Mouse (Mus musculus) adipocyte (in vitro differentiated cells): ENCODE data around the gene Zmynd10.
A peak's percentile ranks its signal among the peaks of the same experiment; 100 is the strongest.

Source experiments
- DNase-seq: peaks from one replicate; pipeline ENCODE4 v3.0.0-alpha.2; 2016; ENCODE audit warnings: low spot score

Gene Zmynd10

DNA sequence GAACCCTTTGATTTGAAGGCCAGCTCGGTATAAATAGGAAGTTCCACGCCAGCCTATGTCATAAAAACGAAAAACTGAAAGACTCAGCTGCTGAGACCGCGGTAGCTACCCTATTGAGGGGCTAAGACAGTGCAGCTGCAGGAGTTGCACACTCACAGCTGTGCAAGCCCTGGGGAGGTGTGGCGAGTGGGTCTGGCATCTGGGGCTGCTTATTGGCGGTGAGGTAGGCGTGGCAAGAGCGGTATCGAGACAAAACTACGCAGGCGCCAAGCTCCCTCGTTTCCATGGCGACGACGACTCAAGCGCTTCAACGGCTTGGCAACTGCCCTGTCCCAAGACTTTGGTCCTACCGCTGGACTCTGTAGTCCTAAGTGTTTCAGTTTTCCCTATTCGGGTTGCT is at the start of gene Zmynd10:
TSS of gene Zmynd10 (plus strand) at position 273 of the 400 bp plus-strand sequence.
- peak; percentile 82 for DNase-seq

DNA sequence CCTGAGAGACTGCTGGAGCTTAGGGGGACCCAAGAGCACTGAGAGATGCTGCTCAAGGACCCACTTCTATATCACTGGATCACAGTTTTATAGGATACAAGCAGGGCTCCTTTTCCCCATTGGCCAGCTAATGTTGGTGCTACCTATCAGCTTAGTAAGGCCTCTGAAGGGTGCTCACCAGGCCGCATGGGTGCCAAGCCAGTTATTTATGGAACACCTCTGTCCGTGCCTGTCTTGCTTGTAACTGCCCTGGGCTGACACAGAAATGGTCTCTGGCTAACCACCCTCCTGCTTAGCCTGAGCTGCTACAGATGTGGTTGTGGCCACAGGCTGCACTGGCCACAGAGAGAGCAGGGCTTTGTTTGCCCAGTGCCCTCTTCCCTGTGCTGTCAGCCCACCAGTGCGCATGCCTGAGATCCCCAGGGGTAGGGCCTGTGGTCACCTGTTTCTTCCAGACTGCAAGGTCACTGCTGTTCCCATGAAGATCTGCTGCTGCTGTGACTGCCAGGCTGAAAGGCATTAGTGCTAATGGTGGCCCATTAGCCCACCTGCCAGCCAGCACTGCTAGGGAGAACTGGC is 46.3 kb upstream of the Zmynd10 start:
- no peak for DNase-seq

DNA sequence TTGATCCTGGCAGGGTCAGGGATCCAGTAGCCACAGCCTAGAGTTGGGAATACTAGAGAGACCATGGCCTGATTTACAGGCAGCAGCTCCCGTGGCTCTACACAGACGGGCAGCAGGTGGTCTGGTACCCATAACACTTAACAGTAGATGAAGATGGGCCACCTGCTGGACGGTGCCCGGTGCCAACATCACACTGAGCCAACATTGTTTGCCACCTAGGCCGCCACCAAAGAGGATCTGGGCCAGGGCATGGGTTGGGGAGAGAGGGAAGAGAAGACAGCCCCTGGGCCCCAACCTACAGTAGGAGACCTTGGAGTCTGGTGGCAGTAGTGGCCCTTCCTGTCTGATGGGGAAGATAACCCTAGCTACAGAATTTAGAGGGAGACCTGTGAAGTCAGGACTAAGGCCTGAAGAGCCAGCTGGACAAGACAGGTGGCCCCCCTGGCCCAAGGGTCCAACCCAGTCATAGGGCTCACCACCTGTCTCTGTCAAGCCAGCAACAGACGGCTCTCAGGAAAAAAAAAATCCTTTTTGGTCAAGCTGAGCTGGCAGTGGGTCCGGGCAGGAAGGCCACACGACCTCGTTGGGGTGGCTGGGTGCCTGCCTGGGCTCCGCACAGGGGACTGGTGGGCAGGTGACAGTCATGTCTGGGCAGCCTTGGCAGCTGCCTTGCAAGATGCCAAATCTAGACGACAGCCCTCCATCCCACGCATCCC is 44.8 kb upstream of the Zmynd10 start:
- DNase-seq = no peak

DNA sequence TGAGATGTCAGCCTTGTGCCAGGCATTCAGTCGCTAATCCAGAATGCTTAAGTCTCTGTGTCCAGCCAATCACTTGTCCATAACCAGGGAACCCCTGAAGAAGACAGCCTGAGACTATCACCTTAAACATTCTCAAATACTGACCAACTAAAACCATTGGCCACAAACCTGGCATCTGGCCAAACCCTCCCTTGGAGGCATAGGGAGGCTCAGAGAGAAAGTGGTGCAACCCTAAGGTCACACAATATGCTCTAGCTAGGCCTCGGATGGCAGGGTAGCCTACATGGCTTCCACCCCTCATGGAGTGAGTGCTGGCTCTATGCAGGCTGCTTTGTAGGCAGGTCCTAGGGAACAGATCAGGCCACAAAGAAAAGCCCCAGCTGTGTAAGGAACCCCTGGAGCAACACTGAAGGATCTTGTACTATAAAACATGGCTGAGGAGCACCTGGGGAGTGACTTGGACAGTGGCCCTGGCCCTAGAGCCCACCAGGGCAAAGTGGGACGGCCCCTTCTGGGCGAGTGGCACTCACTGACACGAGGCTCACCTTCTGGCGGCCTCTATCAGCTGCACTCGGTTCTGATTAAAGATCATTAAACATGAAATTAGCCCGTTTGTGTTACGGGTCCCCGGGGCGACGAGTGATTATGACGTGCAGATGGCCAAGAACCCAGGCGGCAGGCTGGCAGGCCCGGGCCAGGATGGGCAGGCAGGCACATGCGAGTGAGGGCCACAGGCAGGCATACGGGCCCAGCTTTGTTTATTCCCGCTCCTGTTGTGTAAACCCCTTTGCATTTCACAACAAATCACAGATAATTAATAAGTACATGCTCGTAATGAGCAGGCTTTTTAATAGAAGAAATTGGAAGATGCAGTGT is 42.2 kb upstream of the Zmynd10 start:
- peak; percentile 10 for DNase-seq

DNA sequence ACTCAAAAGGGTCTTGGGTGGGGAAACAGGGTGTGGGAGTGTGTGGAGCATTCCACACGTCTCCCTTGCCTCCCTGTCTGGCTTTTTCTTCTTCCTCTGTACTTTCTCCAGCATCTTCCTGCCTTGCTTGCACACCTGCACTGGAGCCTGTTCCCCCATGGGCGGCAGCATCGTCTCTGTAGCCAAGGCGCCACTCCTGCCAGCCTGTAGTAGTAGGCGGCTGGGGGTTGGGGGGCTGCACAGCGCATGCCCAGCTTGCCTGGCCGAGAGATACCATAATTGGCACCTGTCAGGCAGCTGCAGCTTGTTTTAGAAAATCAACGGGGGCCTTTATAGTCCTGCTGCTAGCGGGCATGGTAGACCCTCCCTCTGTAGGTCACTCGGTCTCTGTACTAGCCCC is 38.8 kb upstream of the Zmynd10 start:
- DNase-seq = no peak

DNA sequence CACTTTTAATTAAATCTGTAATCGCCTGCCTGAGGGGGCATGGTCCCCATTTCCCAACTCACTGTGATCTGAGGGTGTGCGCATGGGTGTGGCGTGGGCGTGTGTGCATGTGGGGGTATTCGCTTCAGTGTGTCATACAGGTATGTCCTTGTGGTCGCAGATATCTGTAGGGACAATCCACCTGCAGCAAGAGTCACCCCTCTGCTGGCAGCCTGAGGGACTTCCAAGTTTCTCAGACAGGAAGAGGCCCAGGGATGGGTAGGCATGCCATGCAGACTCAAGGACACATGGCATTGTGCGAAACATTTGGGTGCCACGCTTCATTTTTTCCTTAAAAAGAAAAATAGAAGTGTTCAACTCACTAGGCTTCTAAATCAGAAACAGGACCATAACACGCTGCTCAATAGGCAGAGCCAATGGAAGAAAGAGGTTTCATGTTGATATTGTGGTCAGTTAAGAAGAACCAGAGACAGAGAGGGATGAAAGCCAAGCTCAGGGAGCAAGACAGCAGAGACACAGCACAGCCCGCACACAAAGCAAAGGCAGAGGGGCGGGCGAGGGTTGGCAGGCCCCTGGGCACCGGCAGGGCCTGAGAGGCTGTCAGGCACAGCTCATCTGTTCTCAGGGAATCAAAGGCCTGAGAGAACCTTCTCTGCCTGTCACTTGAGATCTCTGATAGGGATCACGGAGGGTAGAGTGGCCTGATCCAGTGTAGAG is 36.6 kb upstream of the Zmynd10 start:
- DNase-seq = no peak

DNA sequence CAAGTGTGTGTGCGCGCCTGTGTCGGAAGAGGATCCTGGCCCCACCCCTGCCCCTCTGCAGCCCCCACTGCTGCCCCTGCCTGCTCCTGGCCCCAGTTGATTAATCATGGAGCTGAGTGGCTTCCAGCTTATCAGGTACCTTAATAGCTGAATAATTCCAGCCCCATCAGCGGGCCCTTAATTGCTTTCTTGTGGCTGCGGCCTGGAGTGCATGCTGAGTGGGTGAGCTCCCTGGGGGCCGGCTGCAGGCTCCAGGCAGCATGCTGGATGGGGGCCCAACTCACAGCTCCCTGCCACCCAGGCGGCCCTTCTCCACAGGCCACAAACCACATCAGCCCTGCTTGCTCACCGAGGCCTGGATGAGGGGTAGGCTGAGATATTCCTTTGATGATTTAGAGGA is 35.7 kb upstream of the Zmynd10 start:
- DNase-seq = no peak

DNA sequence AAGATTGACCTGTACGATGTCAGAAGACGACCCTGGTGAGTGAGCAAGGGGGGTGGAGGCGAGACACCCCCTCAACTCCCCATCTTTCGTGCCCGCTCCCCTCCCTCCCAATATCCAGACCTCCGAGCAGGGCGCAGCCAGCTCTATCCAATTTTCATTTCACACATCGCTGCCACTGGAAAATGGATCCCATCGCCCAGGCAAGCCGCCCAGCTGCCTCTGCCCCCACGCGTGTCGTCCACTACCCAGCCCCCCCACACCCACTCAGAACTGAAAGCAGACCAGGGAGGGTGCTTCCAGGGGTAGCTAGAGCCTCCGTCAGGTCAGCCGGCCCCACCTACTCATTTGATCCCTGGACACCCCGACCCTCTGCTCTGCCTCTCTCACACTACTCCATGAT is 34.8 kb upstream of the Zmynd10 start:
- no peak for DNase-seq

DNA sequence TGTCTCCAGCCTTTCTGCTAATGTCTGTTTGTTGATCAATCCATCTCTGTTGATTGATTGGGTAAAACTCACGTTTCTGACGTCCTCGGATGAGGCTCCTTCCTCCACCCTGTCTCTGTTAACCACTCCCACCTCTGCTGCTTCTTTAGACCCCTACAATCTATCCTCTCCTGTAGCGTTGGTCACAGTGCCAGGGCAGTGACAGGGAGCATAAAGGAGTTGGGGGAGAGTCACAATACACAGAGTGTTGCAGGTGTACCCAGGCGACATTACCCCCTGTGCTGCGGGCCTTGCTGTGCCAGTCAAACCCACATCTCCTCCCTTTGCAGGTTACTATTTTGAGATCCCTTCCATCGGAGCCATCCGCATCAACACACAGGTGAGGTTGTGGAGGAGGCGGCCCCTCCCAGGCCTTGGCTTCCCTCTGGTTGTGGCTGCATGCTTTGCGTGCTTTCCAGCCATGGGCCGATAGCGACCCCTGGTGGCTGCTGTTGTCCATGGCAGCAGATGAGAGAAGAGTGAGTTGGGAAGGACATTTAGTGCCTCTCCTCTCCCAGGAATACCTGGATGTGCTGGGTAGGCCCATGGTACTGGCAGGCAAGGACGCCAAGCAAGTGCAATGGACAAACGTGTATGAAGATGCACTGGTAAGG is 32.7 kb upstream of the Zmynd10 start:
- DNase-seq = peak; percentile 72

DNA sequence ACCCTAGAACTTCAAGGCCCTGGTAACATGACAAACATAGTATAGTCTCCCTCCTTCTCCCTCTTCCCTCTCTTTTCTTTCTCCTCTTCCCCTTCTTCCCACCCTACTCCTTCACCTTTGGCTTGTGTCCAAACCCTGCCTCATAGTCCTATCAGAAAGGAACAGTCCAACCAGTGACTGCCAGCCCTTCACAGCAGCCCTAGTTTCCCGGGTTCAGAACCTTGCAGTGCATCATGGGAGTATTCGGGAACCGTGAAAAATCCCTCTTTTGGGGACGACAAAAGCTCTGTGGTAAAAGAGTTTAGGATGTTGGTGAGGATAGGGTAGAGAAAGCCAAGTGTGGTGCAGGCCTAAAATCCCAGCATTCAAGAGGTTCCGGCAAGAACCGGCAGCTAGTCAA is 26.8 kb upstream of the Zmynd10 start:
- no peak for DNase-seq

DNA sequence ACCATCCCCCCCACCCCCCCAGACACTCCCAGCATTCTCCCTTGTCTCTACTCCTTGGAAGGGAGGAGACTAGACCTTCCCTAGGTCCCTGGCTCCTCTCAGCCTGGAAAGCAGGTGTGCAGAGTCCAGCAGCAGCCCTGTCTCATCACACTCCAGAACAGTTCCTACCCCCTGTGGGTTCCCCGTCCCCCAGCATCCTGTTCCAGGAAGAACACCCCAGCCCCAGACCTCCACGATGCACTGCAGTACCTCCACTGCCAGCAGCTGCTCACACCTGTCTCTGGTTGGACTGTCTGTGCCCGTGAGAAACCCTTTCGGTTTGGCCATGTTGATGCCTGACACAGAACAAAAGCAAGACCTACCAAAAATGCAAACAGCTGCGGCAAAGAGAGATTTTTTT is 25.9 kb upstream of the Zmynd10 start:
- no peak for DNase-seq

DNA sequence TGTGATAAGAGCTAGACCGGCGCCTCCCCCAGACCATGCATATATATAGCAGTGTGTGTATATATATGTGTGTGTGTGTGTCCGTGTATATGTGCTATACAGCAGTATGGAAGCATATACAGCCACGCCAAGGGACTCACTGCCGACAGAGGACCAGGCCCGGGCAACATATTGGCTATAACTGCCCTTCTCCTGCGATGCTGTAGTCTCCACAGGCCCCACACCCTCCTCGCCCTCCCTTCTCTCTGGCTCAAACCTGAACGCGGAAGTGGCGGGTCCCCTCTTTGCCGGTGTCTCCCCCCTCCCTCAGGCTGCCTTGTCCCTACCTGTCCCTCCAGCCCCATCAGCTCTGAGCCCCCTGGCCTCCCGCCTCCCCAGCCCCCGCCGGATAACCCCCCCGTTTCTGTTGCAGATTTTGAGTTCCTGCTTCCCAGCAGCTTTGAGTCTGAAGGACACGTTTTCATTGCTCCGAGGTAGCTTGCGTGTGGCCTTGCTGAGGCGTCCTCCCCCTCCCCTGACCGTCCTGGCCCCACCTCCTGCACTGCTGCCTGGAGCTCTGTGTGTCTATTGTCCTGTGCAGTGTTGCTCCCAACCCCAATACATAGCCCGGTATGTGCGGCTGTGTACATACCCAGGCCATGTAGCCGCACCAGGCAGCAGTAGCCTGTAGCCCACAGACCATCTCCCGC is 25.2 kb upstream of the Zmynd10 start:
- no peak for DNase-seq

DNA sequence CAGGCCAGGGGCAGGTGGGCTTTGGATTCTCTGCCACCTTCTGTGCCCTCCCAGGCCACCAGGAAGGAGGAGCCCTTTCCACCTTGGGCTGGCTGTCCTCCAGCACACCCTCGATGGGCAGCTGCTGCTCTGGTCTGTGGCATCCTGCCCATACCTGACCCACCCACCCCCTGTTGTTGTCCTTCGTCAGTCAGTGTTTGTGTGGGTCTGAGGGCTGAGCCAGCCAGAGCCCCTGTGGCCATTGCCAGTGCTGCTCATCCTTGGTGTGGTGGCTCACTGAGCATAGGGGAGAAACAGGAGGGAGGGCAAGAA is 24.7 kb upstream of the Zmynd10 start:
- DNase-seq = no peak

DNA sequence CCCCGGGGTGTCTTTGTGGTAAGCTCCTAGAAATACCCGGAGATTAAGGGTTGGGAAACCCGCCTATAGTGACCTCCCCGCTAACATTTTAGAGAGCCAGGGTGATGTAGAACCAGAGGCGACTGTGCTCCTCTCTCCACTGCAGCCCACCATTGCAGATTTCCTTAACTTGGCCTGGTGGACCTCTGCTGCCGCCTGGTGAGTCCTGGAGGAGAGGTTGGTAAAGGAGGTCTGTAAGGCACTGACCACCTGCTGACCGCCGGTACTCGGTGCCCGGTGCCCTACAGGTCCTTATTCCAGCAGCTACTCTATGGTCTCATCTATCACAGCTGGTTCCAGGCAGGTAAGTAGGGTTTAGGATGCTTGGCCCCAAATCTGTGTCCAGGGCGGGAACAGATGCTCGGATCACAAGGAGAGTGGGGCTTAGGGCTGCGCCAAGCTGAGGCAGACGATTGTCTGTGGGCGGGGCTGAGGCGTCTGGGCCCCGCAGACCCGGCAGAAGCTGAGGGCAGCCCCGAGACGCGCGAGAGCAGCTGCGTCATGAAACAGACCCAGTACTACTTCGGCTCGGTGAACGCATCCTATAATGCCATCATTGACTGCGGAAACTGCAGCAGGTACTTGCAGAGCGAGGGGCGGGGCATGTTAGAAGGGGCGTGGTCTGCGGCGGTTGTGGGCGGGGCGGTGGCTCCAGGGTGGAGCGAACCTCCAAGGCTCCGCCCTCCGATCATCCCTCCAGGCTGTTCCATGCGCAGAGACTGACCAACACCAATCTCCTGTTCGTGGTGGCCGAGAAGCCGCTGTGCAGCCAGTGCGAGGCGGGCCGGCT is 20.7 kb upstream of the Zmynd10 start:
- DNase-seq = no peak

DNA sequence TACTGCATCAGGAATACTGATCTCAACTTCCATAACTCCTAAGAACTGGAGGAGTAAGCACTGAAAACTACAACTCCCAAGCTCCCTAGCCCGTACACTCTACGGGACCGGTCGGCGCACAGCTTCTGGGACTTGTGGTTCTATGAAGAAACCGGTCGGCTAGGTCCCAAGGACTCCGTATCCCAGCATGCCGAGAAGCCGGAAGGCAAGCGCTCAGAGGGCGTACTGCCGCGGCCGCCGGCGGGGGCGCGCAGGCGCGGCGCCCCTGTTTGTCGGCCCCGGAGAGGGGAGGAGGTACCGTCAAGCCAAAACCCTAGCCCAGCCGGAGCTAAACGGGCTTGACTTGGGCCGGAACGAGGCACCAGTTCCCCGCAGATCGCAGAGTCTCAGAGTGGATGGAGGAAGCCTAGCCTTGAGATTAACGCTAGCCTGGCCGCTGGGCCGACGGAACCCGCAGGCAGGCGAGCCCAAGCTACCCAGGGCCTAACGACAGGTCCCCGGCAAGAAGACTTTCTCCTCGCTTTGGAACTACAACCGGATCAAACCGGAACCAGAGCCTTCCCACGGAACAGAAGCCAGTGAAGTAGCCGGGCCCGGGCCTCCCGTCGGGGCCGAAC is 13.2 kb upstream of the Zmynd10 start, which contains the start of gene Tmem115:
TSS of gene Tmem115 (plus strand) at position 155 of the 617 bp plus-strand sequence.
- peak; percentile 96 for DNase-seq

DNA sequence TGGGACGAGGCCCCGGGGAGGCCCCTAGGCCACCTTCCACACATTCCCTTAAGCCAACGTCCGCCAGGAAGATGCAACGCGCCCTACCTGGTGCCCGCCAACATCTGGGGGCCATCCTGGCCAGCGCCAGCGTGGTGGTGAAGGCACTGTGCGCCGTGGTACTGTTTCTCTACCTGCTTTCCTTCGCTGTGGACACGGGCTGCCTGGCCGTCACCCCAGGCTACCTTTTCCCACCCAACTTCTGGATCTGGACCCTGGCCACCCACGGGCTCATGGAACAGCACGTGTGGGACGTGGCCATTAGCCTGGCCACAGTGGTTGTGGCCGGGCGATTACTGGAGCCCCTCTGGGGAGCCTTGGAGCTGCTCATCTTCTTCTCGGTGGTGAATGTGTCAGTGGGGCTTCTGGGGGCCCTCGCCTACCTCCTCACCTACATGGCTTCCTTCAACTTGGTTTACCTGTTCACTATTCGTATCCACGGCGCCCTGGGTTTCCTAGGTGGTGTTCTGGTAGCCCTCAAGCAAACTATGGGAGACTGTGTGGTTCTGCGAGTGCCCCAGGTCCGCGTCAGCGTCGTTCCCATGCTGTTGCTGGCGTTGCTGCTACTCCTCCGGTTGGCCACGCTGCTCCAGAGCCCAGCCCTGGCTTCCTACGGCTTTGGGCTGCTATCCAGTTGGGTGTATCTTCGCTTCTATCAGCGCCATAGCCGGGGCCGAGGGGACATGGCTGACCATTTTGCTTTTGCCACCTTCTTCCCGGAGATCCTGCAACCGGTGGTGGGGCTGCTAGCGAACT is 12.5 kb upstream of the Zmynd10 start:
- DNase-seq = no peak

DNA sequence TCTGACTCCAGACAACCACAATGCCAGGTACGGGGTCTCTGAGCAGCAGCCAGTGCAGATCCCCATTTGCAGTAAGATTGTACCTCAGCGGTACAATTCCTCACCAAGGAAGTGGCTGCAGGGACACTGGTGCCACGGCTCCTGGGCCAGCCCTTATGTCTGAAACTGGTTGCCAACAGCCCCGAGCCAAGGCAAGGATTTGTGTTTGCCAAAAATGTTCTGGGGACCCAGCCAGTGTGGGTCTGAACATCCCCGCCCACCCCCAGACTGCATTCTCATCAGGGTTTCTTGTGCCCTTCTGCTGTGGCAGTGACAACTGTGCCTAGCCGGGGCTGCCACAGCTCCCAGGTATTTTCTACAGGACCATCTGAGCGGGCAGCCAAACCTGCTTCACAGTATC is 8.9 kb upstream of the Zmynd10 start:
- DNase-seq = no peak

DNA sequence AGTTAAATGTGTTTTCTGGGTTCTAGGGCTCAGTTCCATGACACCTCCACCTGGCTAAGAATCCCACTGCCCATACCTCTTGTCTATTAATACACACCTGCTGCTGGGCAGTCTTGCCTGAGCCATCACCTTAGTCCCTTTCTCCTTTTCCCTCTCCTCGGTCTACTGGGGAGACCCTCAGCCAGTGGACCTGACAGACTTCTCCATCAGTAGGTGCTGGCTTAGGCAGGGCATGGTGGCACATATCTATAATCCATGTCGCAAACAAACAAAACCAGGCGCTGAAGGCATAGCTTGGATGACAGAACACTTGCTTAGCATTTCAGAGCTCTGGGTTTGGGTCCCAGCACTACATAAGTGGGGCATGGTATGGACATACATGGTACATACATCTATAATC is 8.4 kb upstream of the Zmynd10 start:
- no peak for DNase-seq

DNA sequence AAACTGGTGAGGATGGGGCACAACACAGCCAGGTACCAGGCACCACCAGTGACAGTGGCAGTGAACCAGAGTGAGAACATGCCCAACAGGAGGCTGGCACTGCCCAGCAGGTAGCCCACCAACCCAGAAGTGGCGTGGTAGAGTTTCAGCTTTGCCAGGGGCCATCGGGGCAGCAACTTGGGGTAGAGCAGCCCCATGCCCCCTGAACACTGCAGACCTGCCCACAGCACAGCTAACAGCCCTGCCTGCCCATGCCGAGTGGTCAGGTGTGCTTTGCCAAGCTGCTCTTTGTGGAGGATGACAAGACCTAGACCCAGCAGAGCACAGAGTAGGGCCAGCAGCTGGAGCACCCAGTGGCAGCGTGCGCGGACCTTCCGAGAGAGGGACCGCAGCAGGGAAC is 7.2 kb upstream of the Zmynd10 start:
- DNase-seq = no peak
